Mouse (Mus musculus): ENCODE data around the gene Plk2. TPM values are rescaled to one million over a fixed set of nuclear protein-coding genes. Genes with fewer than 3 reads are reported as not detected.

Plk2 gene
- polyA plus RNA-seq, 1 experiment = 5.4 TPM

GRCm38 (mm10) chr13:110432062-110432566, 37.3 kb downstream of the Plk2 start:
- Histone ChIP-seq H3K27ac (ENCODE audit: insufficient read depth, low read depth, low read length) (no peak overlapping the region), H3K36me3 (ENCODE audit: control insufficient read depth, insufficient read depth, low read length) (no peaks in the 10 kb centered on the region), H3K27me3 (replicated peaks; ENCODE audit: control insufficient read depth, insufficient read depth, low read length) (no peaks in the 10 kb centered on the region), H3K4me3 (ENCODE audit: insufficient read depth, low read depth, low read length) (no peak overlapping the region), H3K4me1 (ENCODE audit: control insufficient read depth, insufficient read depth, low read length) (peaks cover 3% of the 10 kb centered on the region; the same call in 1 of the 2 replicates)
- TF ChIP-seq CTCF (conservative IDR thresholded peaks at IDR 0.05; ENCODE audit: insufficient read depth, insufficient read length, low read depth, low read length) (no peak), POLR2A (IDR thresholded peaks at IDR 0.05; ENCODE audit: low read depth, low read length) (no peak)
- WGBS = 44% methylated on average over 2 of the region's 2 CpGs
- peak; percentile 40 for DNase-seq

GRCm38 (mm10) chr13:110432613-110433012, 37.8 kb downstream of the Plk2 start:
- no peak overlapping the region for H3K27ac ChIP-seq (ENCODE audit: insufficient read depth, low read depth, low read length)
- H3K27me3 ChIP-seq (replicated peaks; ENCODE audit: control insufficient read depth, insufficient read depth, low read length) = no peaks in the 10 kb centered on the region
- no peaks in the 10 kb centered on the region for H3K36me3 ChIP-seq (ENCODE audit: control insufficient read depth, insufficient read depth, low read length)
- H3K4me3 ChIP-seq (ENCODE audit: insufficient read depth, low read depth, low read length) = no peak overlapping the region
- no peak for TF ChIP-seq CTCF (conservative IDR thresholded peaks at IDR 0.05; ENCODE audit: insufficient read depth, insufficient read length, low read depth, low read length)
- no peak for TF ChIP-seq POLR2A (IDR thresholded peaks at IDR 0.05; ENCODE audit: low read depth, low read length)
- DNase-seq = no peak
- peaks cover 3% of the 10 kb centered on the region; the same call in 1 of the 2 replicates for H3K4me1 ChIP-seq (ENCODE audit: control insufficient read depth, insufficient read depth, low read length)
- 74% methylated on average over 4 of the region's 4 CpGs for WGBS

GRCm38 (mm10) chr13:110436692-110437091, 41.8 kb downstream of the Plk2 start:
- Histone ChIP-seq H3K36me3 (ENCODE audit: control insufficient read depth, insufficient read depth, low read length) (no peaks in the 10 kb centered on the region), H3K4me3 (ENCODE audit: insufficient read depth, low read depth, low read length) (no peak overlapping the region), H3K4me1 (ENCODE audit: control insufficient read depth, insufficient read depth, low read length) (peaks cover 3% of the 10 kb centered on the region; the same call in 1 of the 2 replicates), H3K27me3 (replicated peaks; ENCODE audit: control insufficient read depth, insufficient read depth, low read length) (no peaks in the 10 kb centered on the region), H3K27ac (ENCODE audit: insufficient read depth, low read depth, low read length) (no peak overlapping the region)
- peak; percentile 6 for DNase-seq
- WGBS = 57% methylated on average over 7 of the region's 7 CpGs
- no peak for TF ChIP-seq POLR2A (IDR thresholded peaks at IDR 0.05; ENCODE audit: low read depth, low read length)
- TF ChIP-seq CTCF (conservative IDR thresholded peaks at IDR 0.05; ENCODE audit: insufficient read depth, insufficient read length, low read depth, low read length) = no peak

GRCm38 (mm10) chr13:110438624-110439023, 43.8 kb downstream of the Plk2 start:
- Histone ChIP-seq H3K27ac (ENCODE audit: insufficient read depth, low read depth, low read length) (no peak overlapping the region), H3K4me3 (ENCODE audit: insufficient read depth, low read depth, low read length) (no peak overlapping the region), H3K27me3 (replicated peaks; ENCODE audit: control insufficient read depth, insufficient read depth, low read length) (no peaks in the 10 kb centered on the region), H3K4me1 (ENCODE audit: control insufficient read depth, insufficient read depth, low read length) (no peaks in the 10 kb centered on the region; the same call in 1 of the 2 replicates), H3K36me3 (ENCODE audit: control insufficient read depth, insufficient read depth, low read length) (no peaks in the 10 kb centered on the region)
- 89% methylated on average over 9 of the region's 9 CpGs for WGBS
- DNase-seq = no peak
- TF ChIP-seq POLR2A (IDR thresholded peaks at IDR 0.05; ENCODE audit: low read depth, low read length) (no peak), CTCF (conservative IDR thresholded peaks at IDR 0.05; ENCODE audit: insufficient read depth, insufficient read length, low read depth, low read length) (no peak)

GRCm38 (mm10) chr13:110444335-110444734, 49.5 kb downstream of the Plk2 start:
- TF ChIP-seq POLR2A (IDR thresholded peaks at IDR 0.05; ENCODE audit: low read depth, low read length) (no peak), CTCF (conservative IDR thresholded peaks at IDR 0.05; ENCODE audit: insufficient read depth, insufficient read length, low read depth, low read length) (no peak)
- WGBS = 60% methylated on average over 4 of the region's 4 CpGs
- Histone ChIP-seq H3K27me3 (replicated peaks; ENCODE audit: control insufficient read depth, insufficient read depth, low read length) (no peaks in the 10 kb centered on the region), H3K4me1 (ENCODE audit: control insufficient read depth, insufficient read depth, low read length) (peaks cover 4% of the 10 kb centered on the region; the same call in 1 of the 2 replicates), H3K36me3 (ENCODE audit: control insufficient read depth, insufficient read depth, low read length) (no peaks in the 10 kb centered on the region), H3K27ac (ENCODE audit: insufficient read depth, low read depth, low read length) (no peak overlapping the region), H3K4me3 (ENCODE audit: insufficient read depth, low read depth, low read length) (no peak overlapping the region)
- peak; percentile 20 for DNase-seq

GRCm38 (mm10) chr13:110444894-110445293, 50.0 kb downstream of the Plk2 start:
- peaks cover 4% of the 10 kb centered on the region; the same call in 1 of the 2 replicates for H3K4me1 ChIP-seq (ENCODE audit: control insufficient read depth, insufficient read depth, low read length)
- no peaks in the 10 kb centered on the region for H3K36me3 ChIP-seq (ENCODE audit: control insufficient read depth, insufficient read depth, low read length)
- H3K27me3 ChIP-seq (replicated peaks; ENCODE audit: control insufficient read depth, insufficient read depth, low read length) = no peaks in the 10 kb centered on the region
- WGBS = 50% methylated on average over 3 of the region's 3 CpGs
- TF ChIP-seq CTCF (conservative IDR thresholded peaks at IDR 0.05; ENCODE audit: insufficient read depth, insufficient read length, low read depth, low read length) (no peak), POLR2A (IDR thresholded peaks at IDR 0.05; ENCODE audit: low read depth, low read length) (no peak)
- DNase-seq = peak; percentile 57
- peak overlapping the region; percentile 62; the same call in 1 of the 2 replicates for H3K27ac ChIP-seq (ENCODE audit: insufficient read depth, low read depth, low read length)
- H3K4me3 ChIP-seq (ENCODE audit: insufficient read depth, low read depth, low read length) = no peak overlapping the region

- Histone ChIP-seq H3K4me1 (ENCODE audit: control insufficient read depth, insufficient read depth, low read length) (peaks cover 4% of the 10 kb centered on the region; the same call in 1 of the 2 replicates), H3K4me3 (ENCODE audit: insufficient read depth, low read depth, low read length) (no peak overlapping the region), H3K36me3 (ENCODE audit: control insufficient read depth, insufficient read depth, low read length) (no peaks in the 10 kb centered on the region), H3K27ac (ENCODE audit: insufficient read depth, low read depth, low read length) (no peak overlapping the region), H3K27me3 (replicated peaks; ENCODE audit: control insufficient read depth, insufficient read depth, low read length) (no peaks in the 10 kb centered on the region)
- no peak for DNase-seq
- WGBS = 89% methylated on average over 6 of the region's 6 CpGs
- TF ChIP-seq CTCF (conservative IDR thresholded peaks at IDR 0.05; ENCODE audit: insufficient read depth, insufficient read length, low read depth, low read length) = no peak
- TF ChIP-seq POLR2A (IDR thresholded peaks at IDR 0.05; ENCODE audit: low read depth, low read length) = no peak
Measured at GRCm38 (mm10) chr13:110446434-110446833, 51.6 kb downstream of the Plk2 start.
